Mouse (Mus musculus) embryonic facial prominence, embryonic 15.5 days (tissue): ENCODE measurements around the gene Phkg2. TPM values are rescaled to one million over a fixed set of nuclear protein-coding genes. Genes with fewer than 3 reads are reported as not detected.

Experiments
- ATAC-seq: fragments of 200-750 bp; cut with Nextera tagmentation; 2 replicates; pipeline ENCODE4 v1.8.0; 2017; ENCODE audit warnings: low read depth, moderate TSS enrichment; ENCODE audit not compliant: insufficient number of reproducible peaks, low FRiP score, low TSS enrichment
- H3K27ac ChIP-seq: fragments of 300-500 bp; sonication (generic); replicated peaks from 2 replicates; pipeline ENCODE4 v1.5.1; 2015; ENCODE audit warnings: mild to moderate bottlenecking, inconsistent platforms
- H3K27me3 ChIP-seq: fragments of 300-500 bp; sonication (generic); 2 replicates; pipeline ENCODE4 v1.6.1; 2015; ENCODE audit warnings: inconsistent platforms
- H3K36me3 ChIP-seq: fragments of 300-500 bp; sonication (generic); 2 replicates; pipeline ENCODE4 v1.6.1; 2015; ENCODE audit warnings: mild to moderate bottlenecking, inconsistent platforms
- H3K4me1 ChIP-seq: fragments of 300-500 bp; sonication (generic); 2 replicates; pipeline ENCODE4 v1.6.1; 2015; ENCODE audit warnings: inconsistent platforms
- H3K4me2 ChIP-seq: fragments of 300-500 bp; sonication (generic); replicated peaks from 2 replicates; pipeline ENCODE4 v1.6.1; 2015; ENCODE audit warnings: mild to moderate bottlenecking, inconsistent platforms
- H3K4me3 ChIP-seq: fragments of 300-500 bp; sonication (generic); replicated peaks from 2 replicates; pipeline ENCODE4 v1.5.1; 2015; ENCODE audit warnings: mild to moderate bottlenecking, inconsistent platforms
- H3K9ac ChIP-seq: fragments of 300-500 bp; sonication (generic); 2 replicates; pipeline ENCODE4 v1.6.1; 2015; ENCODE audit warnings: inconsistent platforms
- H3K9me3 ChIP-seq: fragments of 300-500 bp; sonication (generic); replicated peaks from 2 replicates; pipeline ENCODE4 v1.6.1; 2016; ENCODE audit warnings: inconsistent platforms
- WGBS: fragments of 180-500 bp; shearing (Covaris S2); methylation state at CpG from one replicate; pipeline ENCODE4 v1.1.7; 2015; 5-methylcytosine and 5-hydroxymethylcytosine counted together
- polyA plus RNA-seq: library from polyadenylated mRNA; unstranded; fragments of >200 nt; fragmentation: Nextera tagmentation; extraction: Ambion mirVana; gene quantifications from 2 replicates; pipeline ENCODE4 v1.2.1, GENCODE M21; 2015

Phkg2 gene
- polyA plus RNA-seq, 1 experiment from 2014 or later: 40.0 TPM

DNA sequence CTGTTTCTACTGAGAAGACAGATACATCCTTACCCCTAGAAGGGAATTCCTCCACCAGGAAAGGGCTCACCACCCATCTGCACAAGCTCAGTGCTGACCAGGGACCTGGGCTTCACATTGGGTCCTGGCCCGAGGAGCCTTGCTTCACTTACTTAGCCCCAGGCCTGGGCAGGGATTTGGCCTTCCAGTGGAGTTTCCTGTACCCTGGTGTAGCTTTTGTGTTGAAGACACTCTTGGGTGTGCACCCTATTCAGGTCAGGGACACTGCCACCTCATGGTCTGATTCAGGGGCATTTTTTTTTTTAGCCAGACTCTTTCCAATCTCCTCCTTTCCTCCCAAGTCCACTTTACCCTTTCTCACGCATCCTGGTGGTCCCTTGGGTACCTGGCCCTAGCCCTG, 29.8 kb downstream of the Phkg2 start:
- no peak overlapping the region for H3K27ac ChIP-seq
- H3K4me1 ChIP-seq: no peaks in the 10 kb centered on the region
- H3K36me3 ChIP-seq: peaks cover 76% of the 10 kb centered on the region
- 76% methylated on average over 2 of the region's 2 CpGs for WGBS
- no peaks in the 10 kb centered on the region for H3K27me3 ChIP-seq
- no peak overlapping the region for H3K4me2 ChIP-seq
- H3K9ac ChIP-seq: no peak overlapping the region
- H3K4me3 ChIP-seq: no peak overlapping the region
- ATAC-seq: no peak
- H3K9me3 ChIP-seq: no peaks in the 10 kb centered on the region

DNA sequence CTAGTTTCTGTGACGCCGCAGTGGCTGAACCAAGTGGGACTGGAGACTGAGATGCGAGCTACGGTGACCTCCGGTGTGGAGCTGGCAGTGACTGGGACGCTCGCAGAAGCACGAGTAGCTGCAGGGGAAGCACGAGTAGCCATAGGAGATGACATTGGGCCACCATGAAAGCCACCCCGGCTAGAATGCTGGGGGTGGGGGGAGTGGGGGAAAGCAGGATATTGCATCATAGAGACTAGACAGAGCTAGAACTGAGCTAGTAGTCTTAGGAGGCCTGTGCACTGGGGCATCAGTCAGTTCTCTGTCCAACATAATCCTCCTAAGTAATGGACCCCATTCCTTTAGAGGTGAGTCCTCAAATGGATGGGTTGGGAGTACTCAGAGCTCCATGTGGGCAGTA, 31.1 kb downstream of the Phkg2 start:
- 87% methylated on average over 10 of the region's 10 CpGs for WGBS
- Histone ChIP-seq H3K27ac (no peak overlapping the region), H3K4me1 (no peaks in the 10 kb centered on the region), H3K4me3 (no peak overlapping the region), H3K9ac (no peak overlapping the region), H3K9me3 (no peaks in the 10 kb centered on the region), H3K36me3 (peaks cover 76% of the 10 kb centered on the region), H3K4me2 (no peak overlapping the region), H3K27me3 (no peaks in the 10 kb centered on the region)
- no peak for ATAC-seq

DNA sequence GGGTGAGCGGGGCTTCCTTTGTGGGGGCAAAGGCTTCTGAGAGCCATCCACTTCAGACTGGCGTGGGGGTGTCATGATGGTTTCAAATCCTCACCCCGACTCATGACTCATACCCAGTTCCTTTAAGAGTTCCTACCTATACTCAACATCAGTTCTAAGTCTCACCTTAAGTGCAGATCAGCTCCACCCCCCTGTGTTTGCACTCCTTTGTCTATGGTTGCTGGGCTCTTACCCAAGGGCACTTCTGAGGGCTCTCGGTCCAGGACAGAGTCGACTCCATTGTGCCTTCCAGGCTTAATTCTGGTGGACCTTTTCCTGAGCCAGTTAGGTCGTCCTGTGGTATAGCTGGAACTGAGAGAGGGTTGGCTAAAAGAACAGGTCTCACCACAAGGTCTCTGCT, 34.0 kb downstream of the Phkg2 start:
- Histone ChIP-seq H3K27me3 (no peaks in the 10 kb centered on the region), H3K4me2 (no peak overlapping the region), H3K4me3 (no peak overlapping the region), H3K4me1 (no peaks in the 10 kb centered on the region), H3K9ac (no peak overlapping the region), H3K9me3 (no peaks in the 10 kb centered on the region), H3K36me3 (peaks cover 76% of the 10 kb centered on the region), H3K27ac (no peak overlapping the region)
- 84% methylated on average over 6 of the region's 6 CpGs for WGBS
- no peak for ATAC-seq

DNA sequence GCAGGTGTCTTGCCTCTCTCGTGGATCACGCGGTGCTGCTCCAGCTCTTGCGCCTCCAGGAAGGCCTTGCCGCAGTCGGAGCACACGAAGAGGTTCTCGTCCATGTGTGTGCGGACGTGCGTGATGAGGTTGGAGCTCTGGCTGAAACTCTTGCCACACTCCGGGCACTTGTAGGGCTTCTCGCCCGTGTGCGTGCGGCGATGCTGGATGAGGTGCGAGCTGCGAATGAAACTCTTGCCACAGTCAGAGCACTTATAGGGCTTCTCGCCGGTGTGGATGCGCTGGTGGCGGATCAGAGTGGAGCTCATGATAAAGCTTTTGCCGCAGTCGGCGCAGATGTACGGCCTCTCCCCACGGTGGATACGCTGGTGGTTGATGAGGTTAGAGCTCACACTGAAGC, 37.9 kb downstream of the Phkg2 start:
- no peak overlapping the region for H3K4me2 ChIP-seq
- H3K27ac ChIP-seq: no peak overlapping the region
- H3K4me3 ChIP-seq: no peak overlapping the region
- no peaks in the 10 kb centered on the region for H3K27me3 ChIP-seq
- H3K36me3 ChIP-seq: peaks cover 55% of the 10 kb centered on the region
- H3K9ac ChIP-seq: no peak overlapping the region
- H3K4me1 ChIP-seq: peaks cover 14% of the 10 kb centered on the region
- H3K9me3 ChIP-seq: no peaks in the 10 kb centered on the region
- no peak for ATAC-seq
- 97% methylated on average over 29 of the region's 29 CpGs for WGBS

DNA sequence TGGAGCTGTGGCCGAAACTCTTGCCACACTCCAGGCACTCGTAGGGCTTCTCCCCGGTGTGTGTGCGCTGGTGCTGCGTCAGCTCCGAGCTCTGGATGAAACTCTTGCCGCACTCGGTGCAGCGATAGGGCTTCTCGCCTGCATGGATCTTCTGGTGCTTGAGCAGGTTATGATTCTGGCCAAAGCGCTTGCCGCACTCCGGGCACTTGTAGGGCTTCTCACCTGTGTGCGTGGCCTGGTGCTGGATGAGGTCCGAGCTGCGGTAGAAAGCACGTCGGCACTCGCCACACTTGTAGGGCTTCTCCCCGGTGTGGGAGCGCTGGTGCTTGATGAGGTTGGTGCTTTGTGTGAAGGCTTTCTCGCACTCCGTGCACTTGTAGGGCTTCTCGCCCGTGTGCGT, 38.4 kb downstream of the Phkg2 start:
- Histone ChIP-seq H3K4me1 (peaks cover 14% of the 10 kb centered on the region), H3K4me2 (no peak overlapping the region), H3K9ac (no peak overlapping the region), H3K27ac (no peak overlapping the region), H3K36me3 (peaks cover 55% of the 10 kb centered on the region), H3K9me3 (no peaks in the 10 kb centered on the region), H3K27me3 (no peaks in the 10 kb centered on the region), H3K4me3 (no peak overlapping the region)
- ATAC-seq: no peak
- WGBS: 96% methylated on average over 26 of the region's 26 CpGs

DNA sequence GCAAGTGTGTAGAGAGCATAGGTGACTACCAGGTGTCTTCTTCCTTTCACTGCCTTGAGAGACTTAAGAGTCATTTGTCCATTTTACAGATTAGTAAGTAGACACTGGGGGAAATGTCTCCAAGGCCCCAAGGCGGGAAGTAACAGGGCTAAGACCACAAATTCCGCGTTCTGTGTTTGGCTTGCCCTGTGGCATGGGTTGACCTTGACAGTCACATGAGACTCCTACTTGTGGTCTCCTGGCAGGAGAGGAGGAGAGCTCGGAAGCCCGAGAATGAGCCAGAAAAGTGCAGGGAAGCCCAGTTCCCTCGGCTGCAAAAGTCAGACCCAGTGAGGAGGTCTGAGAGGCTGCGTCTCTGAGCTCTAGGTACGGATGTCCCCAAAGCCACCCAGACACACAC, 40.4 kb downstream of the Phkg2 start:
- Histone ChIP-seq H3K4me3 (peak overlapping the region; percentile 99), H3K4me2 (peak overlapping the region; percentile 68; the same call in 1 of the 2 replicates), H3K36me3 (peaks cover 44% of the 10 kb centered on the region), H3K27ac (no peak overlapping the region), H3K27me3 (no peaks in the 10 kb centered on the region), H3K4me1 (peaks cover 14% of the 10 kb centered on the region), H3K9ac (peak overlapping the region; percentile 93; the same call in 1 of the 2 replicates), H3K9me3 (no peaks in the 10 kb centered on the region)
- ATAC-seq: no peak
- WGBS: 74% methylated on average over 8 of the region's 8 CpGs

DNA sequence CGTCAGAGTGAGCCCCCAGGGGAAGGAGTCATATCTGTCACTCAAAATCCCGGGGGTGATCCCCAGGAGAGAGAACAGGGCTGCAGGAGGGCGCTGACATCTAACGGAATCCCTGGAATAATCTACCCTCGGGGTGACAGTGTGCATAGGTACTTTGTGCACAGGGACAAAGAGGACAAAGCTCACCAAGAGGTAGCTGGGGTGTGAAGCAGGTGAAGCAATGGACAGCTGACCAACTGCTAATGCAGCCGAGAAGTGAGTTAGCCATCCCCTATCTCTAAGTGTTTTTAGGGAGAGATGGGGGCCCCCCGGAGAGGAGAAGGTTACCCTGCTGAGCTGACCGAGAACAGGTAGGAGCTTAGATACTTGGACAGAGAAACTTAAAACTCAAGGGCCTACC, 41.0 kb downstream of the Phkg2 start:
- Histone ChIP-seq H3K9ac (peak overlapping the region; percentile 93), H3K9me3 (no peaks in the 10 kb centered on the region), H3K27ac (peak overlapping the region; percentile 78; the same call in 1 of the 2 replicates), H3K4me3 (peak overlapping the region; percentile 99), H3K4me2 (peak overlapping the region; percentile 68), H3K27me3 (no peaks in the 10 kb centered on the region), H3K36me3 (peaks cover 38% of the 10 kb centered on the region), H3K4me1 (peaks cover 14% of the 10 kb centered on the region)
- 10% methylated on average over 8 of the region's 8 CpGs for WGBS
- no peak for ATAC-seq

DNA sequence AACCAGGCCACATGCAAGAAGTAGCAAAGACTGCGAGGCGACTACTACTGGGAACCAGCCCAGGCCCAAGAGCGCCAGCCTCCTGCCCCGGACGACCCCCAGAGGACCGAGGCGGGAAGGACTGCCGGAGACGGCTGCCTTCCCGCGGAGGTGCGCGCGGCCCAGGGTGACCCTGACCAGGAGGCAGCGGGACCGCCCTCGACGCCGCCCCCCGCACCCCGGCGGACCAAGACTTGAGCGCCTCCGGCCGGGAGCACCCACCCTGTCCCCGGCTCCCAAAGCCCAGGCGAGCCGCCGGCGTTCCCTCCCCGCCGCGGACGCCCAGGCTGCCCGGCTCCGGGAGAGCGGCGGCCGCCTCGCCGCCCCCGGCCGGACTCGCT, 41.4 kb downstream of the Phkg2 start:
- ATAC-seq: peak; percentile 32
- H3K4me1 ChIP-seq: peaks cover 14% of the 10 kb centered on the region
- no peaks in the 10 kb centered on the region for H3K9me3 ChIP-seq
- under 1% methylated on average over 43 of the region's 44 CpGs for WGBS
- peaks cover 34% of the 10 kb centered on the region for H3K36me3 ChIP-seq
- H3K9ac ChIP-seq: peak overlapping the region; percentile 93
- no peaks in the 10 kb centered on the region for H3K27me3 ChIP-seq
- H3K4me3 ChIP-seq: peak overlapping the region; percentile 99
- H3K4me2 ChIP-seq: peak overlapping the region; percentile 68
- peak overlapping the region; percentile 78 for H3K27ac ChIP-seq

DNA sequence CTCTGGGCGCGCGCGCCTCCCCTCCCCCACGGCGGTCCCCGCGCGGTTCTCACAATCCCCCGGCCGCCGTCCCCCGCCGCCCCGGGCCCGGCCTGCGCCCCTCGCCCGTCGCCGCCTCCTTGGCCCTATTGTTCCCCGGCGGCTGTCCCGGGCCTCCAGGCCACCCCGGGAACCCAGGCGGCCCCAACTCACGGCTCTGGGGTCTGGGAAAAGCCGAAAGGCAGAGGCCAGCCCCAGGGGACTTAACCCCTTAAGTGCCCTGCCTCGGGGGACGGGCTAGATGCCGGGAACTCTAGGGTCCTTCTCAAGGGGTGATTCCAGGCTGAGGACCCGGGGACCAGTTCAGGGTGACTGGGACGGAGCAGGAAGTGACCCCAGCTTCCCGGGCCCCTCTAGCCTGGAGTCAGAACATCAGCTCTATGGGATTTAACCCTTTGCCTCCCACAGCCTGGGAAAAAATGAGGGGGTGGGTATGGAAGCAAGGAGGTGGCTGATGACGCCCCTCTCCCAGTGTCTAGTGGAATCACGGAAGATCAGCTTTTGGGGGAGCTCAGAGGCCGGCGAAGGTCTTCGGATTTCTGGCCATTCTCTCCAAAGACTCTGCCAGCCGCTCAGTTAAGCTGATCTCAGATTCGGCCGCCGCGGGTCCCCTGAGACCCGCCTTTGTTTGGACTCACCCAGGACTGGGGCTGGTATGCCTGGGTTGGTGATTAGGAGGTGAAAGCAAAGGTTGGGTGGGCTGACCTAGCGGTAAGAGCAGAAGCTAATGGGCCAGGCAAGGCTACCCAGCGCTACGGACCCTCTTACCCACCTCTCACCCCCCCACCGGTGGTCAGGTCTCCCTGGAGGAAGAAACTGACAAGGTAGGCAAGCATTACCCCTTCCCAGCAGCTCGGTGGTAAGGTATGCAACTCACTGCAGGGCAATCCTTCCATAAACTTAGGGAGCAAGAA, 42.0 kb downstream of the Phkg2 start, which contains the start of gene Zfp629:
Gene Zfp629, minus strand, starts transcription at position 907 of the 953 bp plus-strand sequence.
- peak within 1 kb of the TSS; percentile 68 for H3K4me2 ChIP-seq
- H3K36me3 ChIP-seq: peaks cover 27% of the 10 kb centered on the region
- peak; percentile 85 for ATAC-seq
- H3K27ac ChIP-seq: peak within 1 kb of the TSS; percentile 78
- H3K4me1 ChIP-seq: peaks cover 14% of the 10 kb centered on the region
- under 1% methylated on average over 49 of the region's 50 CpGs for WGBS
- no peaks in the 10 kb centered on the region for H3K9me3 ChIP-seq
- no peaks in the 10 kb centered on the region for H3K27me3 ChIP-seq
- H3K9ac ChIP-seq: peak within 1 kb of the TSS; percentile 93
- peak within 1 kb of the TSS; percentile 99 for H3K4me3 ChIP-seq

DNA sequence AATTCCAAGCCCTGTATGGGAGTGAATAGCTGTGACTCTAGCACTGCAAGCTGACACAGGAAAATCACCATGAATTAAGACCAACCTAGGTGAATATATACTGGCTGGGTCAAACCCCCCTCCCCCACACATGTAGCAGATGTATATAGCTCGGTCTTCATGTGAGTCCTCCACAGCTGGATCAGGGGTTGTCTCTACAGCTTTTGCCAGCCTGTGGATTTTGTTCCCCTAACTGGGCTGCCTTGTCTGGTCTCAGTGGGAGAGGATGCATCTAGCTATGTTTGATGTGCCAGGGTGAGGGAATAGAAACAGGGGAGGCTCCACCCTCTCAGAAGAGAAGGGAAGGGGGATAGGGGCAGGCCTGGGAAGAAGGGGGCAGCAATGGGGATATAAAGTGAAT, 43.2 kb downstream of the Phkg2 start:
- no peak overlapping the region for H3K27ac ChIP-seq
- ATAC-seq: peak; percentile 11; the same call in 1 of the 2 replicates
- H3K9ac ChIP-seq: no peak overlapping the region
- 58% methylated on average over 1 of the region's 1 CpGs for WGBS
- peaks cover 14% of the 10 kb centered on the region for H3K4me1 ChIP-seq
- H3K9me3 ChIP-seq: no peaks in the 10 kb centered on the region
- H3K36me3 ChIP-seq: peaks cover 15% of the 10 kb centered on the region
- H3K27me3 ChIP-seq: no peaks in the 10 kb centered on the region
- no peak overlapping the region for H3K4me3 ChIP-seq
- H3K4me2 ChIP-seq: no peak overlapping the region

DNA sequence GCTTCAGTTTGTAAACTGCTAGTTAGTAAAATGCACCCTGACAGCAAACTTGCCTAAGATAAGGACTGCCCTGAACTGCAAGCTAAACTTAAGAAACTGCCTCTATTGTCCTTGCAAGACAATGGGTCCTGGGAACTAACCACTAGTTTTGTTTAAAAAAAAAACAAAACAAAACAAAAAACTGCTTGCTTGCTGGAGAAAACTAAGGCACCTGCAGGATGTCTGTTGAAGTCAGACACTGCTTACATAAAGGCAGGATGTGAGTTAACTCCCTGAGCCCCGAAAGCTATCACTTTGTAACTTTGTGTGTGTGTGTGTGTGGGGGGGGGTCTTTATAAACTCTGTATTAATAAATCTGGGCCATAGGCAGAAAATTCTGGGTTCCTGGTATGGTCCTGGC, 43.7 kb downstream of the Phkg2 start:
- Histone ChIP-seq H3K9ac (no peak overlapping the region), H3K9me3 (no peaks in the 10 kb centered on the region), H3K4me2 (no peak overlapping the region), H3K27me3 (no peaks in the 10 kb centered on the region), H3K4me1 (peaks cover 14% of the 10 kb centered on the region), H3K4me3 (no peak overlapping the region), H3K27ac (no peak overlapping the region), H3K36me3 (peaks cover 10% of the 10 kb centered on the region)
- 77% methylated on average over 1 of the region's 1 CpGs for WGBS
- no peak for ATAC-seq
